Mouse (Mus musculus) mouse embryonic stem cell (cell line): ENCODE results near the gene Abl2.

Experiments used
- in situ Hi-C, 2 experiments: fragments of 300-500 bp; cut with MboI; formaldehyde crosslinking; loops; 1 replicate in 1 of 2; 3 replicates in 1 of 2; pipeline ENCODE4 v1.14.3; 2019 to 2020; ENCODE audit warnings: low sequenced_read_pairs in 2 of 2, low pct_unique_long_range_greater_than_20kb in 1 of 2, mixed read lengths in 1 of 2; ENCODE audit not compliant: unreplicated experiment in 1 of 2

Gene Abl2

GRCm38 (mm10) chr1:156620292-156620909 is 61.8 kb downstream of the Abl2 start:
- in situ Hi-C loops: no loop called here

DNA sequence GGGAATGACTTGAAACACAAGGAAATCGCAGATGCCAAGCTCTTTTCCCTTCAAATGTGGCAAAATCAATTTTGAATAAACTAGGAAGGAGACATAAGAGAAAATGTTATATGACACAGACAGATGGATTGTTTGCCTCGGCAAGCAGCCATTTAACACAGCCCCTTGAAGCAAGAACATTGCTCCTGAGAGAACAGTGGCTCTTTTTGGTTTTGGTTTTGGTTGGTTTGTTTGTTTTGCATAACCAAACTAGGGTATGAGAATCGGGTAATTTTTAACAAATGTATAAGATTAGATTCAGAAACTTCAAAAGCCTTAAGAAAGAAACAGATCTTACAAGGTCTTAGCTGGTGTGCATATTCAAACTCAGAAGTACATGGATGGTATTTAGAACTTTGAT is 62.4 kb downstream of the Abl2 start:
- in situ Hi-C loops: no loop called here

GRCm38 (mm10) chr1:156624231-156624630 is 65.6 kb downstream of the Abl2 start:
- in situ Hi-C loops: no loop called here

DNA sequence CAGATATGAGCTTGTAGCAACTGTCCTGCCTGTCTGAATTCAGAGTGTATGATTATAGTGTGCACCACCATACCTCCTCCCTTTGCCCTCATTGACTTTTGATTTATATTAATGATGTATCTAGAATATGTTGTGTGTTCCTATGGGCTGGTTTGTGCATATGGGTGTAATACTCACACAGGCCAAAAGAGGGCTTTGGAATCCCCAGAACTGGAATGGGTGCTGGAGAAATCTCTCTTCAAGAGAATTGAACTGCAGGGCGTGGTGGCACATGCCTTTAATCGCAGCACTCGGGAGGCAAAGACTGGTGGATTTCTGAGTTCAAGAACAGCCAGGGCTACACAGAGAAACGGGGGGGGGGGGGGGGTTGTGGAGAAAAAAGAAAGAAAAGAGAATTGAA is 68.1 kb downstream of the Abl2 start:
- in situ Hi-C loops: no loop called here

DNA sequence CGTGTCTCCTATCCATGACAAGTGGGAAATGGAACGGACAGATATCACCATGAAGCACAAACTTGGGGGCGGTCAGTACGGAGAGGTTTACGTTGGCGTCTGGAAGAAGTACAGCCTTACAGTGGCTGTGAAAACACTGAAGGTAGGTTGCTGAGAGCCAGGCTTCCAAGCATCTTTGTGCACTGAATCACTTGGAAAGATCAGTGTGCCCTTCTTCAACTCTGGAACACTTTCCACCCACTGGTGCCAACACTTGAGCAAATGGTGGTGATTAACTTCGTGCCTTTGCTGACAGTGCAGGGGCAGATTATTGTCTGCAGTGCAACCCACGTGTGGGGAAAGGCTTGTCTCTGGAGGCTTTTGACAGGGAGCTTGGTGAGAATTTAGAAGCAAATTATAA is 71.4 kb downstream of the Abl2 start:
- in situ Hi-C loops: loop anchor here in 1 of 2 experiments (5.0 kb wide), 1 partner anchor 47 kb away; no protein-coding TSS in a partner anchor

DNA sequence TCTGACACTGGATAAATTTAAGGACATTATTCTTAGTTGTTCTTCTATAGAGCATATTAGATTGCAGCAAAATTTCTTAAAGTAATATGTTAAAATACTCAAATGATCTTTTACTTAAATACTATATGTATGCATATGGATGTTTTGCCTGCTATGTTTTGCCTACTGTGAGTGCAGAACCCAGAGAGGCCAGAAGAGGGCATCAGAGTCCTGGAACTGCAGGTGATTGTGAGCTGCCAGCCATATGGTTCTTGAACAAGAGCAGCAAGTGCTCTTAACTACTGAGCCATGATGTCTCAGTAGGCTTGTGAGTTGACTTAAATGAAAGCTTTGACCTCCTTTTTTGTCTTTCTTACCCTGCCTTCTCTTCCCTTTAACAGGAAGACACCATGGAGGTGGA is 72.4 kb downstream of the Abl2 start:
- in situ Hi-C loops: loop anchor here in 1 of 2 experiments (5.0 kb wide), 1 partner anchor 46 kb away; no protein-coding TSS in a partner anchor

- in situ Hi-C loops: loop anchor here in 1 of 2 experiments (5.0 kb wide), 1 partner anchor 44 kb away; no protein-coding TSS in a partner anchor
These were observed 74.5 kb downstream of the Abl2 start for GRCm38 (mm10) chr1:156633095-156633494.

DNA sequence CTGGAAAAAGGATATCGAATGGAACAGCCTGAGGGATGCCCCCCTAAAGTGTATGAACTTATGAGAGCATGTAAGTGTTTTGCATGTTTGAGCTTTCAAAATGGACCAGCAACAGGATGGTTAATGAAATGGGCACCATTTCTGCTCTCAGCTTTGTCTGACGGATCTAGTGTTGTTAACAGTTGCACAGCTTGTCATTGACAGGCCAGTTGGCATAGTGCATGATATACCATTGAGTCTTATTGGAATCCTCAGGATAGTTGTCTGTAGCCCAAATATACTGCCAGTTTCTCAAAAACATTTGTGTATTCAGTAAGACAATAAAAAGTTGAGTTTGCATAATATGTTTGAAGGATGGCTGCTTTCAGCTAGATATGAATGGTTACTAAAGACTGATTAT is 76.6 kb downstream of the Abl2 start:
- in situ Hi-C loops: no loop called here

DNA sequence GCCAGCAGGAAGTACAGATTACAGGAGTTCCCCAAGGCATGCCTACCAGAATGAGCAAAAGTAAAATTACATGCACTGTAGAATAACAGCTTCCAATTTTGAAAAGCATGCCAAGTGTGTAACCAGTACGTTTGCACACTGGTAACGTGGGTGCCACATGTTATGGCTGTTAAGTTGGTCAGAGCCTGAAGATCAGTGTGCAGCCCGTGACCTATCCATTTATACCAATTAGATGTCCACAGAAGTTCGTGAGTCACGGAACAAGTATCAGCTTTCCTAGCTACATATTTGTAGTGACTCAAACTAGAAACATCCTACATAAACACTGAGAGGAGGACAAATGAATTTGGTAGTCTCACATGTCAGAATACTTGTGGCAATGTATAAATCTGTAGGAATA is 80.9 kb downstream of the Abl2 start:
- in situ Hi-C loops: no loop called here

DNA sequence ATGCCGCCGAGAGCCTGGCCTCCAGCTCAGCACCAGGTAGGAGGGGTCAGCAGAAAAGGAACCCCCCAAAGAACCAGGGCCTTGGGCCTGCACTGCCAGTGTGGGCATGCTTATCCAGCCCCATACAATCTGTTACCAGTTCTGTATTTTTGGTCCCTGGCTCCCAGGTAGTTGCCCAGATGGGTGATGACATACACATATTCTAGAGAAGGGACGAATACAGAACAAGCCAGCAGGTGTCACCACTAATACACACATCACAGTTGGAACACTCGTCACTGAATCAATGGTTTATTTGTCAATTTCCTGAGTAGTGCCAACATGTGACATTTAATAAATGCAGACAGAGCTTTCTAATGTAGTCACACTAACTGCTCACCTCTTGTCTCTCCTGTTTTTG is 82.0 kb downstream of the Abl2 start:
- in situ Hi-C loops: no loop called here

GRCm38 (mm10) chr1:156641808-156642207 is 83.2 kb downstream of the Abl2 start:
- in situ Hi-C loops: no loop called here

DNA sequence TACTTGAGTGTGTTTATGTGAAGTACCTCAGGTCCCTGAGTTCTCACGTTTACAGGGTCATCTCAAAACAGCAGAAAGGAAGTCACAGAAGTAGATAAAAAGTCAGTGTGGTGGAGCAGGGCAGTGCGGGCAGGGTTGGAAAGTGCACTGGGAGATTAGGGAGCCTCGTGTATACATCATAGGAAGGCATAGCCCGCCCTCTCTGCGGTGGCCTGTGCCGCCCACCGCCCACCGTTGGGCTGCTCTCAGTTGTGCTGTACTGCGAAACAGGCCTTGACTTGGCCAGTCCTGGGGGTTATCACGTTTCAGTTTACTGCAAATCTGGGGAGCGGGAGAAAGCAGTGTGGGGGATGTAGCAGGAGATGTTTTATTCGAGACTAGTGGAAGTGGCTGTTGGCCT is 84.2 kb downstream of the Abl2 start:
- in situ Hi-C loops: no loop called here

GRCm38 (mm10) chr1:156644061-156644460 is 85.5 kb downstream of the Abl2 start:
- in situ Hi-C loops: no loop called here

- in situ Hi-C loops: no loop called here
These were observed 86.4 kb downstream of the Abl2 start for GRCm38 (mm10) chr1:156644780-156645523.

DNA sequence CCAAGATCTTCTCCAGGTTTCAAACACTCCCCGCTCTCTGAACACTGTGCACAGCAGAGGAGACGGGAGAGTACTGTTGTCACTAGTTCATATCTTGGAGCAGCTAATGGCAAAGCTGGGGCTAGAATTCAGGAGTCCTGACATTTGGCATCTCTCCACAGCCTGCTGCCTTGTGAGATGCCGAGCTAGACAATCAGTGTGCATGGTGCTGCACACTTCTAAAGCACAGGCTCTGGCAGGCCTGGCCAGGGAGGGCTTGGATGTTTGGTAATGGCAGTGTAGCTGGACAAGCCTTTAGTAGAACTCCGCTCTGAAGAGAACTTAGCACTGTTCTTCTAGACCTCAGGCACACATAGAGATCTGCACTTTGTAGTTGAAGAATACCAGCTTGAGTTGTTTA is 87.4 kb downstream of the Abl2 start:
- in situ Hi-C loops: no loop called here

- in situ Hi-C loops: no loop called here
These were observed 90.1 kb downstream of the Abl2 start for GRCm38 (mm10) chr1:156648705-156649104.

DNA sequence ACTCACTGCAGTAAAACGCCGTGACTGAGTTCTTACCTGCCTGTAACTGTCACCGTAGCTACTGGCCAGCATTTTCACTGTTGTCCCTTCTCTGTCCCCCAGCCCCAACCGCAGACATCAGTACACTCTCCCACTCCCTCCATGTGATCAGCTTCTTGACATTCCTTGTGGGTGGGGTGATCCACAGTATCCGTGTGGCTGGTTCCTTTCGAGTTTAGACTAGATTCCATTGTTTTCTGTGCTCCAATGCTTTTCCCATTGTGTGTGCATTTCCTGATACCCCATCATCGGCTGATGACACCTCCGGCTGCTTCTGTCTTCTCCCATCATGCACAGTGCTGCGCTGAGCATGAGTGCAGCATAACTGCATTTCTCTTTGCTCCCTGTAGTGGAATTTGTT is 92.0 kb downstream of the Abl2 start:
- in situ Hi-C loops: no loop called here

- in situ Hi-C loops: no loop called here
These were observed 93.7 kb downstream of the Abl2 start for GRCm38 (mm10) chr1:156652189-156652822.

DNA sequence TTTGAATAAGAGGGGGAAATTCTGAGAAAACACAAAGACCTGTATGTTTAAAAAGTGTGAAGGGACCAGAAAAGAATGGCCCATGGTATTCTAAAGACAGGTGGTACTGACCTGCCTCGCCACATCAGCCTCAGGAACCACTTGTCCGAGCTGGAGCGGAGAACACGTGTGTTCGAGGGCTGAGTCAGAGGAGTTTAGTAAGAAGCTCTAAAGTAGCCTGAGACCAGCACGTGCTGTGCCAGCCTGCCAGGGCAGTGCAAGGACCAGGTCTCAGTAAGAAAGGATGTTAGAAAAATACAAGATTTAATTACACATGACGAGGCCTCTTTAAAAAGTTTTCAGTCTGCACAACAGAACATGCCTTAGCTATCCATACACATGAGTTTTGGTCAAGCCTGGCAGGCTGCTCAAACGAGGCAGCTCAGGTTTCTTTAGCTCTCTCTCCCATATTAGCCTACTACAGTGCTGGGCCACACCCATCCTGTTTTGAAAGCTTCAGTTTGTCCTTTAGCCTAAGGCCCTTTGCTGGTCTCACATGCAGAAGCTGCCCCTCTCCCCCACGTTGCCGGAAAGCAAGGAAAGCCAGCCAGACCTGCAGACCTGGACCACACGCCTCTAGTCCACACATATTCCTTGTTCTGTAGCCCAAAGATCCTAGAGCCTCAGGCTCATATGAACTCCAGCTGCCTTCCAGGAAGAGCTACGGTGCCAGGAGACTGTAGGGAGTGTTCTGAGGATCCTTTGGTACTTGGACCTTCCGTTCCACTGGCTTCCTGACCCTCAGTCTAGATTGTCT is 96.3 kb downstream of the Abl2 start:
- in situ Hi-C loops: no loop called here
